Mouse (Mus musculus) stomach, postnatal 0 days (tissue): ENCODE measurements around the gene Smndc1. TPM values are rescaled to one million over a fixed set of nuclear protein-coding genes. Genes with fewer than 3 reads are reported as not detected.

ENCODE experiments used
- ATAC-seq: fragments of 200-750 bp; cut with Nextera tagmentation; 2 replicates; pipeline ENCODE4 v1.8.0; 2017; ENCODE audit not compliant: low FRiP score, low TSS enrichment
- DNase-seq: peaks from one replicate; pipeline ENCODE4 v3.0.0-alpha.2; 2016; ENCODE audit warnings: low spot score
- H3K27ac ChIP-seq: fragments of 300-500 bp; sonication (generic); replicated peaks from 2 replicates; pipeline ENCODE4 v1.5.1; 2014; ENCODE audit warnings: mild to moderate bottlenecking, control low read depth
- H3K27me3 ChIP-seq: fragments of 300-500 bp; sonication (generic); 2 replicates; pipeline ENCODE4 v1.6.1; 2014; ENCODE audit warnings: low read length; ENCODE audit not compliant: control insufficient read depth, insufficient read depth
- H3K36me3 ChIP-seq: fragments of 300-500 bp; sonication (generic); 2 replicates; pipeline ENCODE4 v1.6.1; 2014; ENCODE audit warnings: low read length, mixed read lengths; ENCODE audit not compliant: control insufficient read depth, insufficient read depth
- H3K4me1 ChIP-seq: fragments of 300-500 bp; sonication (generic); replicated peaks from 2 replicates; pipeline ENCODE4 v1.6.1; 2014; ENCODE audit warnings: antibody characterized with exemption; ENCODE audit not compliant: control insufficient read depth, insufficient read depth
- H3K4me2 ChIP-seq: fragments of 300-500 bp; sonication (generic); replicated peaks from 2 replicates; pipeline ENCODE4 v1.6.1; 2014; ENCODE audit warnings: low read depth, mild to moderate bottlenecking, control low read depth, moderate library complexity
- H3K4me3 ChIP-seq: fragments of 300-500 bp; sonication (generic); 2 replicates; pipeline ENCODE4 v1.5.1; 2014; ENCODE audit warnings: low read depth, low read length, control low read depth
- H3K9ac ChIP-seq: fragments of 300-500 bp; sonication (generic); 2 replicates; pipeline ENCODE4 v1.6.1; 2014; ENCODE audit warnings: mild to moderate bottlenecking, low read length, control low read depth, mixed read lengths
- H3K9me3 ChIP-seq: fragments of 300-500 bp; sonication (generic); 2 replicates; pipeline ENCODE4 v1.6.1; 2016; ENCODE audit warnings: low read length; ENCODE audit not compliant: control insufficient read depth
- CTCF ChIP-seq: IDR thresholded peaks from 2 replicates; pipeline ENCODE4 v1.5.1; 2016; ENCODE audit warnings: antibody characterized with exemption, low read depth, mild to moderate bottlenecking, moderate library complexity
- EP300 ChIP-seq: optimal IDR thresholded peaks from 2 replicates; pipeline ENCODE3; 2016; ENCODE audit warnings: antibody characterized with exemption
- WGBS: fragments of 180-500 bp; shearing (Covaris S2); extraction: QIAGEN DNeasy Blood & Tissue Kit; methylation state at CpG from one replicate; pipeline ENCODE4 v1.1.7; 2014; 5-methylcytosine and 5-hydroxymethylcytosine counted together
- polyA plus RNA-seq: library from polyadenylated mRNA; unstranded; fragments of >200 nt; fragmentation: Nextera tagmentation; extraction: Ambion mirVana; gene quantifications from 2 replicates; pipeline ENCODE4 v1.2.1, GENCODE M21; 2015

Smndc1 gene
- polyA plus RNA-seq, 1 experiment from 2014 or later: 26.1 TPM

DNA sequence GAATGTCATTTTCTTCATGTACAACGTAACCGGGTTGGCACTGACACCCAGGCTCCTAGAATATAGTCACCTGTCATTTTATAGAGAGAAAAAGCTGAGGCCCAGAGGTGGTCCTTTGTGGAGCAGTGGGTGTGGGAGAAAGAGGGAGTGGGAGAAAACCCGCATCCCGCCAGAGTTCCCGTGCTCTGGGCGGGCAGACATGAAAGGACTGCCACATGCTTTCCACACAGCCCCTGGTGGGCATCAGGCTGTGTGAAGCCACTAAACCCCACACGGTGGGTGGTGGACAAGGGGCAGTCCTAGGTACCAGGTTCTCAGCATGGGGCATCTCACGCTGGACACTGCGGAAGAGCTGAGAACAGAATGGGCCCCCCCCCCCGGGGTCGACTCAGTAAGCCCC is 40.6 kb upstream of the Smndc1 start:
- Histone ChIP-seq H3K9ac (no peak overlapping the region), H3K27me3 (no peaks in the 10 kb centered on the region), H3K4me1 (peaks cover 7% of the 10 kb centered on the region), H3K4me2 (no peak overlapping the region), H3K27ac (no peak overlapping the region), H3K9me3 (no peaks in the 10 kb centered on the region), H3K4me3 (no peak overlapping the region), H3K36me3 (no peaks in the 10 kb centered on the region)
- WGBS: 91% methylated on average over 11 of the region's 11 CpGs
- ATAC-seq (no peak), DNase-seq (no peak)
- no peak for TF ChIP-seq CTCF
- TF ChIP-seq EP300: no peak

- Histone ChIP-seq H3K9me3 (no peaks in the 10 kb centered on the region), H3K27me3 (no peaks in the 10 kb centered on the region), H3K4me3 (no peak overlapping the region), H3K27ac (no peak overlapping the region), H3K9ac (no peak overlapping the region), H3K4me1 (peaks cover 7% of the 10 kb centered on the region), H3K36me3 (no peaks in the 10 kb centered on the region), H3K4me2 (no peak overlapping the region)
- TF ChIP-seq CTCF (no peak), EP300 (no peak)
- ATAC-seq (no peak), DNase-seq (no peak)
- 68% methylated on average over 9 of the region's 9 CpGs for WGBS
These were observed 40.0 kb upstream of the Smndc1 start for GRCm38 (mm10) chr19:53430356-53430755.

DNA sequence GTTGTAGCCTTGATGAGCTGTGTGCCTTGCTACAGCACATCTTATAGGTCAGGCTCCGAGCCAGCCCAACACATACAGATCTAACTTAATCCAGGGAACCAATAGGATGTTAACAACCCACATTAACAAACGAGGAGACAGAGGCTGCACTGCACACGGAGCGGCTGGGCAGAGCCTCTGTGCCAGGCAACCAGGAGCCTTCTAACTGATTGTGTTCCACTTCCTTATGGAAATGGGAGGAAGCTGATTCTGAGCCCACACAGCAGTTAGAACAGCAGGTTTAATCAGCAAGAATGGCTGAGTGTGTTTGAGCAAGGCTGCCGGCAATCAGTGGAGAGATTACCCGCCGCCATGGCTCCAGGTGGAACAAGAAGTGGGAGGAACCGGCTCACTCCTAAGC is 37.4 kb upstream of the Smndc1 start:
- DNase-seq: peak; percentile 87
- H3K4me1 ChIP-seq: peaks cover 7% of the 10 kb centered on the region
- H3K36me3 ChIP-seq: no peaks in the 10 kb centered on the region
- no peaks in the 10 kb centered on the region for H3K27me3 ChIP-seq
- no peak overlapping the region; the same call in 1 of the 2 replicates for H3K9ac ChIP-seq
- WGBS: 25% methylated on average over 8 of the region's 8 CpGs
- no peak overlapping the region for H3K4me3 ChIP-seq
- peak overlapping the region; percentile 3; the same call in 1 of the 2 replicates for H3K4me2 ChIP-seq
- peak overlapping the region; percentile 71 for H3K27ac ChIP-seq
- H3K9me3 ChIP-seq: no peaks in the 10 kb centered on the region
- ATAC-seq: peak; percentile 89
- TF ChIP-seq CTCF (no peak), EP300 (no peak)

GRCm38 (mm10) chr19:53427346-53427745 is 37.0 kb upstream of the Smndc1 start:
- no peak for TF ChIP-seq EP300
- no peak for TF ChIP-seq CTCF
- Histone ChIP-seq H3K36me3 (no peaks in the 10 kb centered on the region), H3K27ac (peak overlapping the region; percentile 71), H3K4me2 (peak overlapping the region; percentile 3; the same call in 1 of the 2 replicates), H3K4me3 (no peak overlapping the region), H3K27me3 (no peaks in the 10 kb centered on the region), H3K9me3 (no peaks in the 10 kb centered on the region), H3K9ac (no peak overlapping the region; the same call in 1 of the 2 replicates), H3K4me1 (peaks cover 7% of the 10 kb centered on the region)
- ATAC-seq (peak; percentile 16), DNase-seq (peak; percentile 31)
- WGBS: 36% methylated on average over 7 of the region's 7 CpGs

GRCm38 (mm10) chr19:53425824-53426223 is 35.4 kb upstream of the Smndc1 start:
- ATAC-seq (no peak), DNase-seq (no peak)
- H3K36me3 ChIP-seq: no peaks in the 10 kb centered on the region
- WGBS: 84% methylated on average over 8 of the region's 8 CpGs
- no peak overlapping the region for H3K9ac ChIP-seq
- no peak overlapping the region for H3K4me2 ChIP-seq
- H3K27ac ChIP-seq: no peak overlapping the region
- H3K9me3 ChIP-seq: no peaks in the 10 kb centered on the region
- no peak for TF ChIP-seq EP300
- TF ChIP-seq CTCF: no peak
- H3K4me1 ChIP-seq: peaks cover 8% of the 10 kb centered on the region
- no peaks in the 10 kb centered on the region for H3K27me3 ChIP-seq
- no peak overlapping the region for H3K4me3 ChIP-seq

GRCm38 (mm10) chr19:53424629-53425028 is 34.3 kb upstream of the Smndc1 start:
- 57% methylated on average over 18 of the region's 18 CpGs for WGBS
- Histone ChIP-seq H3K4me2 (0 out of 2 replicates have a peak overlapping the region, but pooled peaks have one; percentile 14), H3K36me3 (no peaks in the 10 kb centered on the region), H3K9me3 (no peaks in the 10 kb centered on the region), H3K9ac (no peak overlapping the region), H3K27ac (no peak overlapping the region), H3K4me1 (peaks cover 9% of the 10 kb centered on the region), H3K27me3 (no peaks in the 10 kb centered on the region), H3K4me3 (no peak overlapping the region)
- no peak for DNase-seq
- ATAC-seq: no peak
- TF ChIP-seq CTCF (no peak), EP300 (no peak)
